Mouse (Mus musculus): ENCODE data around the gene Selenos. TPM values are rescaled to one million over a fixed set of nuclear protein-coding genes. Genes with fewer than 3 reads are reported as not detected.

Gene Selenos
- polyA plus RNA-seq, 1 experiment from 2014 or later: 155 TPM

- ATAC-seq: no peak
- WGBS: 84% methylated on average over 7 of the region's 7 CpGs
- peaks cover 48% of the 10 kb centered on the region for H3K36me3 ChIP-seq (ENCODE audit: control insufficient read depth, insufficient read depth)
Observed at GRCm38 (mm10) chr7:66091553-66091952, 12.1 kb downstream of the Selenos start.

GRCm38 (mm10) chr7:66092656-66093055 lies 13.2 kb downstream of the Selenos start:
- Histone ChIP-seq H3K9ac (ENCODE audit: low read depth, low read length) (no peak overlapping the region), H3K4me2 (replicated peaks; ENCODE audit: low read depth) (no peak overlapping the region)
- 85% methylated on average over 8 of the region's 8 CpGs for WGBS

More at GRCm38 (mm10) chr7:66091553-66091952, 12.1 kb downstream of the Selenos start:
- TF ChIP-seq CTCF (IDR thresholded peaks at IDR 0.05; ENCODE audit: low read depth): no peak
- Histone ChIP-seq H3K27ac (ENCODE audit: low read depth, low read length) (no peak overlapping the region), H3K4me3 (ENCODE audit: low read depth, low read length) (no peak overlapping the region), H3K9me3 (ENCODE audit: control insufficient read depth) (no peaks in the 10 kb centered on the region), H3K9ac (ENCODE audit: low read depth, low read length) (no peak overlapping the region), H3K4me2 (replicated peaks; ENCODE audit: low read depth) (no peak overlapping the region), H3K4me1 (replicated peaks; ENCODE audit: control insufficient read depth, insufficient read depth, low read length) (no peaks in the 10 kb centered on the region), H3K27me3 (replicated peaks; ENCODE audit: control insufficient read depth, insufficient read depth, low read length) (no peaks in the 10 kb centered on the region)

DNA sequence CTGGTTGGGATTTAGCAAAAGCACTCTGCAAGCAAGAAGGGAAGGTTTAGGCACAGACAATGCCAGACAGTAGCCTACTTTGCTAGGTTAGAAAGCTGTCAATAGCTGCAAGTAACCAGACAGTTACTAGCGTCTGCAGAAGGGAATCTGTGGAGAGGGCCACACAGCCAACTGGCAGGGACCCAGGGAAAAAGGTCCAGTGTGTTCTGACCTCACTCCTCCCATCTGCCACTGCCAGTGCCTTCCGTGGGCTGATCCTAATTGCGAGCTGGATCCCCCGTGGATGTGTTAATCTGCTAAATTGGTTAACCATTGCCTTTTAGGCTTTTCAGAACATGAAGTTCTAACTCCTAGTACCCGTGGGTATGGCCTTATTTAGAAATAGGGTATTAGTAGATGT lies 14.7 kb downstream of the Selenos start:
- H3K27me3 ChIP-seq (replicated peaks; ENCODE audit: control insufficient read depth, insufficient read depth, low read length): no peaks in the 10 kb centered on the region
- H3K9me3 ChIP-seq (ENCODE audit: control insufficient read depth): no peaks in the 10 kb centered on the region
- WGBS: 75% methylated on average over 5 of the region's 5 CpGs
- peaks cover 24% of the 10 kb centered on the region for H3K36me3 ChIP-seq (ENCODE audit: control insufficient read depth, insufficient read depth)
- no peak overlapping the region for H3K9ac ChIP-seq (ENCODE audit: low read depth, low read length)
- no peak overlapping the region for H3K4me3 ChIP-seq (ENCODE audit: low read depth, low read length)
- no peak for TF ChIP-seq CTCF (IDR thresholded peaks at IDR 0.05; ENCODE audit: low read depth)
- H3K4me2 ChIP-seq (replicated peaks; ENCODE audit: low read depth): no peak overlapping the region
- no peaks in the 10 kb centered on the region for H3K4me1 ChIP-seq (replicated peaks; ENCODE audit: control insufficient read depth, insufficient read depth, low read length)
- ATAC-seq: no peak
- H3K27ac ChIP-seq (ENCODE audit: low read depth, low read length): no peak overlapping the region

More at GRCm38 (mm10) chr7:66092656-66093055, 13.2 kb downstream of the Selenos start:
- H3K27ac ChIP-seq (ENCODE audit: low read depth, low read length): no peak overlapping the region
- no peaks in the 10 kb centered on the region for H3K9me3 ChIP-seq (ENCODE audit: control insufficient read depth)
- TF ChIP-seq CTCF (IDR thresholded peaks at IDR 0.05; ENCODE audit: low read depth): no peak
- H3K27me3 ChIP-seq (replicated peaks; ENCODE audit: control insufficient read depth, insufficient read depth, low read length): no peaks in the 10 kb centered on the region
- peaks cover 37% of the 10 kb centered on the region for H3K36me3 ChIP-seq (ENCODE audit: control insufficient read depth, insufficient read depth)
- H3K4me1 ChIP-seq (replicated peaks; ENCODE audit: control insufficient read depth, insufficient read depth, low read length): no peaks in the 10 kb centered on the region
- H3K4me3 ChIP-seq (ENCODE audit: low read depth, low read length): no peak overlapping the region
- ATAC-seq: no peak

- TF ChIP-seq CTCF (IDR thresholded peaks at IDR 0.05; ENCODE audit: low read depth): no peak
- ATAC-seq: no peak
- H3K4me3 ChIP-seq (ENCODE audit: low read depth, low read length): no peak overlapping the region
Observed at GRCm38 (mm10) chr7:66098803-66099202, 19.4 kb downstream of the Selenos start.

GRCm38 (mm10) chr7:66101866-66102265 lies 22.4 kb downstream of the Selenos start:
- H3K9me3 ChIP-seq (ENCODE audit: control insufficient read depth): no peaks in the 10 kb centered on the region

More at GRCm38 (mm10) chr7:66098803-66099202, 19.4 kb downstream of the Selenos start:
- H3K27ac ChIP-seq (ENCODE audit: low read depth, low read length): no peak overlapping the region
- H3K4me1 ChIP-seq (replicated peaks; ENCODE audit: control insufficient read depth, insufficient read depth, low read length): no peaks in the 10 kb centered on the region
- 81% methylated on average over 7 of the region's 7 CpGs for WGBS
- no peaks in the 10 kb centered on the region for H3K36me3 ChIP-seq (ENCODE audit: control insufficient read depth, insufficient read depth)
- H3K4me2 ChIP-seq (replicated peaks; ENCODE audit: low read depth): no peak overlapping the region
- H3K27me3 ChIP-seq (replicated peaks; ENCODE audit: control insufficient read depth, insufficient read depth, low read length): no peaks in the 10 kb centered on the region
- H3K9me3 ChIP-seq (ENCODE audit: control insufficient read depth): no peaks in the 10 kb centered on the region
- no peak overlapping the region for H3K9ac ChIP-seq (ENCODE audit: low read depth, low read length)

DNA sequence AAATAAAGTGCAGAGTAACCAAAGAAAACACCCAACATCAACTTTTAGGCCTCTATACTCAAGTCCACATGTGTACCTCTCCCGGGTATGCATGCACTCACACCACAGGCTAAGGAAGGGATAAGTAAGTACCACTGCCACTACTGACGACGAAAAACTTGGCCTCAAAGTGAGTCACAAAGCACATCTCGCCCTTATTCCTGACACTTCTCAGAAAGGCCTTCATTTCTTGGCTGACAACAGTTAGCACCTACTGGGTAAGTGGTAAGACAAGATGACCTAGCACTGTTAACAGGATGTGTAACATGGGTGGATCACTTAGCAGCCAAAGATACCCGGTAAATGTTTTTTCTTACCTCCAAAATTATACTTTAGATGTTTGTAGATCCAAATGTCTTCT lies 25.1 kb downstream of the Selenos start:
- H3K9me3 ChIP-seq (ENCODE audit: control insufficient read depth): no peaks in the 10 kb centered on the region
- H3K27me3 ChIP-seq (replicated peaks; ENCODE audit: control insufficient read depth, insufficient read depth, low read length): no peaks in the 10 kb centered on the region
- 0 out of 2 replicates have a peak, but pooled peaks cover 6% of the 10 kb centered on the region for H3K4me1 ChIP-seq (replicated peaks; ENCODE audit: control insufficient read depth, insufficient read depth, low read length)
- H3K4me2 ChIP-seq (replicated peaks; ENCODE audit: low read depth): no peak overlapping the region
- no peak for ATAC-seq
- no peak for TF ChIP-seq CTCF (IDR thresholded peaks at IDR 0.05; ENCODE audit: low read depth)
- H3K9ac ChIP-seq (ENCODE audit: low read depth, low read length): no peak overlapping the region
- no peak overlapping the region for H3K27ac ChIP-seq (ENCODE audit: low read depth, low read length)
- 91% methylated on average over 5 of the region's 5 CpGs for WGBS
- no peak overlapping the region for H3K4me3 ChIP-seq (ENCODE audit: low read depth, low read length)
- H3K36me3 ChIP-seq (ENCODE audit: control insufficient read depth, insufficient read depth): no peaks in the 10 kb centered on the region

More at GRCm38 (mm10) chr7:66101866-66102265, 22.4 kb downstream of the Selenos start:
- ATAC-seq: no peak
- H3K9ac ChIP-seq (ENCODE audit: low read depth, low read length): no peak overlapping the region
- no peak overlapping the region for H3K4me2 ChIP-seq (replicated peaks; ENCODE audit: low read depth)
- 4% methylated on average over 4 of the region's 4 CpGs for WGBS
- no peak overlapping the region for H3K27ac ChIP-seq (ENCODE audit: low read depth, low read length)
- no peaks in the 10 kb centered on the region for H3K27me3 ChIP-seq (replicated peaks; ENCODE audit: control insufficient read depth, insufficient read depth, low read length)
- no peak overlapping the region for H3K4me3 ChIP-seq (ENCODE audit: low read depth, low read length)
- peak; percentile 78 for TF ChIP-seq CTCF (IDR thresholded peaks at IDR 0.05; ENCODE audit: low read depth)
- no peaks in the 10 kb centered on the region for H3K4me1 ChIP-seq (replicated peaks; ENCODE audit: control insufficient read depth, insufficient read depth, low read length)
- no peaks in the 10 kb centered on the region for H3K36me3 ChIP-seq (ENCODE audit: control insufficient read depth, insufficient read depth)

GRCm38 (mm10) chr7:66105771-66106170 lies 26.3 kb downstream of the Selenos start:
- Histone ChIP-seq H3K4me3 (ENCODE audit: low read depth, low read length) (no peak overlapping the region), H3K27ac (ENCODE audit: low read depth, low read length) (no peak overlapping the region), H3K4me1 (replicated peaks; ENCODE audit: control insufficient read depth, insufficient read depth, low read length) (0 out of 2 replicates have a peak, but pooled peaks cover 6% of the 10 kb centered on the region), H3K9ac (ENCODE audit: low read depth, low read length) (no peak overlapping the region), H3K9me3 (ENCODE audit: control insufficient read depth) (no peaks in the 10 kb centered on the region), H3K4me2 (replicated peaks; ENCODE audit: low read depth) (no peak overlapping the region), H3K27me3 (replicated peaks; ENCODE audit: control insufficient read depth, insufficient read depth, low read length) (no peaks in the 10 kb centered on the region), H3K36me3 (ENCODE audit: control insufficient read depth, insufficient read depth) (no peaks in the 10 kb centered on the region)
- TF ChIP-seq CTCF (IDR thresholded peaks at IDR 0.05; ENCODE audit: low read depth): no peak
- ATAC-seq: no peak
- WGBS: 60% methylated on average over 4 of the region's 4 CpGs

Measured in intestine, postnatal 0 days (tissue).